Mouse (Mus musculus) layer of hippocampus, adult 18-20 months (tissue): Measurements from ENCODE around the gene Rps2. TPM values are rescaled to one million over a fixed set of nuclear protein-coding genes. Genes with fewer than 3 reads are reported as not detected.
A peak's percentile ranks its signal among the peaks of the same experiment; 100 is the strongest.

ENCODE experiments used
- DNase-seq, 2 experiments: peaks; one replicate each; pipeline ENCODE4 v3.0.0; 2022; ENCODE audit warnings: low spot score in 2 of 2
- long read RNA-seq: library from polyadenylated mRNA; stranded (forward); transcript quantifications from one replicate; pipeline ENCODE4 v2.0.0, GENCODE M21; 2021
- total RNA-seq, 2 experiments: library from RNA; stranded (reverse); gene quantifications; 2 replicates each; pipeline ENCODE4 v1.2.3; 2021

The Rps2 gene
- 100 to 1,000 TPM; 318 to 320 TPM for total RNA-seq
- long read RNA-seq, transcript Rps2-201 (5 exons, 1,094 nt): minor isoform, 8 of 29 reads
- long read RNA-seq, transcript Rps2-208 (6 exons, 998 nt): major isoform, 19 of 29 reads
- long read RNA-seq, partial matches to known transcripts: 0 of 29 reads
- long read RNA-seq, other reads (novel, unspliced or antisense): 2 of 29 reads

- no peak for DNase-seq
These were observed at the start of gene Rps2, which contains the start of gene Rnf151 for GRCm38 (mm10) chr17:24717943-24718342. TSS of gene Rps2 (plus strand) at chr17:24718116. TSS of gene Rnf151 (minus strand) at chr17:24718063.

- DNase-seq: peak in 1 of 2 experiments; percentile 44
These were observed 48.7 kb upstream of the Rps2 start for GRCm38 (mm10) chr17:24669214-24669544.

- peak; percentile 92 to 95 for DNase-seq
These were observed 48.2 kb upstream of the Rps2 start, which contains the start of gene Zfp598 for GRCm38 (mm10) chr17:24669545-24670245. TSS of gene Zfp598 (plus strand) at chr17:24669687.

GRCm38 (mm10) chr17:24670246-24670844 is 47.6 kb upstream of the Rps2 start:
- DNase-seq: no peak

GRCm38 (mm10) chr17:24671346-24671745 is 46.6 kb upstream of the Rps2 start:
- no peak for DNase-seq

GRCm38 (mm10) chr17:24672141-24672540 is 45.8 kb upstream of the Rps2 start:
- DNase-seq: no peak

- DNase-seq: peak in 1 of 2 experiments; percentile 75
These were observed 43.6 kb upstream of the Rps2 start for GRCm38 (mm10) chr17:24674277-24674676.

GRCm38 (mm10) chr17:24676187-24676586 is 41.7 kb upstream of the Rps2 start:
- peak in 1 of 2 experiments; percentile 77 for DNase-seq

- DNase-seq: no peak
These were observed 41.0 kb upstream of the Rps2 start for GRCm38 (mm10) chr17:24676877-24677276.

GRCm38 (mm10) chr17:24677500-24678080 is 40.3 kb upstream of the Rps2 start:
- no peak for DNase-seq

GRCm38 (mm10) chr17:24686514-24686913 is 31.4 kb upstream of the Rps2 start:
- no peak for DNase-seq

GRCm38 (mm10) chr17:24687146-24687595 is 30.7 kb upstream of the Rps2 start:
- no peak for DNase-seq

- no peak for DNase-seq
These were observed 30.3 kb upstream of the Rps2 start for GRCm38 (mm10) chr17:24687599-24687998.

GRCm38 (mm10) chr17:24689251-24690081 is 28.4 kb upstream of the Rps2 start, which contains the start of gene Syngr3:
TSS of gene Syngr3 (minus strand) at chr17:24689955.
- no peak for DNase-seq

GRCm38 (mm10) chr17:24692385-24692784 is 25.5 kb upstream of the Rps2 start:
- no peak for DNase-seq

GRCm38 (mm10) chr17:24695326-24696010 is 22.4 kb upstream of the Rps2 start:
- DNase-seq: no peak

- peak; percentile 76 to 81 for DNase-seq
These were observed 21.8 kb upstream of the Rps2 start, which contains the start of the genes Gfer and Noxo1 for GRCm38 (mm10) chr17:24696011-24696697. TSS of gene Gfer (minus strand) at chr17:24696156. TSS of gene Noxo1 (plus strand) at chr17:24696234.

GRCm38 (mm10) chr17:24697985-24698384 is 19.9 kb upstream of the Rps2 start:
- DNase-seq: no peak

- DNase-seq: no peak
These were observed 19.2 kb upstream of the Rps2 start for GRCm38 (mm10) chr17:24698715-24699114.

- DNase-seq: no peak
These were observed 18.4 kb upstream of the Rps2 start for GRCm38 (mm10) chr17:24699473-24699872.
